Mouse (Mus musculus): ENCODE data around the gene Gm49510.
A peak's percentile ranks its signal among the peaks of the same experiment; 100 is the strongest.

Gm49510 gene

GRCm38 (mm10) chr15:78940325-78940724, 40.9 kb downstream of the Gm49510 start:
- DNase-seq (ENCODE audit: low spot score in 2 of 2), result no peak

GRCm38 (mm10) chr15:78942663-78943062, 43.2 kb downstream of the Gm49510 start:
- peak; percentile 81 to 86 for DNase-seq (ENCODE audit: low spot score in 2 of 2)

- no peak for DNase-seq (ENCODE audit: low spot score in 2 of 2)
These were observed 46.8 kb downstream of the Gm49510 start for GRCm38 (mm10) chr15:78946232-78946631.

GRCm38 (mm10) chr15:78947657-78948056, 48.2 kb downstream of the Gm49510 start, which contains the start of gene Triobp:
Gene Triobp, plus strand, starts transcription at chr15:78947724.
- DNase-seq (ENCODE audit: low spot score in 2 of 2), result peak; percentile 60 to 80

GRCm38 (mm10) chr15:78948152-78948725, 48.8 kb downstream of the Gm49510 start:
- DNase-seq (ENCODE audit: low spot score in 2 of 2), result no peak

- DNase-seq (ENCODE audit: low spot score in 2 of 2), result peak in 1 of 2 experiments; percentile 17
These were observed 49.4 kb downstream of the Gm49510 start for GRCm38 (mm10) chr15:78948883-78949282.

- no peak for DNase-seq (ENCODE audit: low spot score in 2 of 2)
These were observed 56.2 kb downstream of the Gm49510 start for GRCm38 (mm10) chr15:78955663-78956062.

- no peak for DNase-seq (ENCODE audit: low spot score in 2 of 2)
These were observed 56.9 kb downstream of the Gm49510 start for GRCm38 (mm10) chr15:78956351-78956750.

- DNase-seq (ENCODE audit: low spot score in 2 of 2), result no peak
These were observed 57.6 kb downstream of the Gm49510 start for GRCm38 (mm10) chr15:78957021-78957420.

GRCm38 (mm10) chr15:78959537-78959936, 60.1 kb downstream of the Gm49510 start:
- DNase-seq (ENCODE audit: low spot score in 2 of 2), result no peak

- DNase-seq (ENCODE audit: low spot score in 2 of 2), result no peak
These were observed 60.6 kb downstream of the Gm49510 start for GRCm38 (mm10) chr15:78960088-78960487.

GRCm38 (mm10) chr15:78962885-78963284, 63.4 kb downstream of the Gm49510 start:
- DNase-seq (ENCODE audit: low spot score in 2 of 2), result peak in 1 of 2 experiments; percentile 74
